Mouse (Mus musculus) forebrain, embryonic 15.5 days (tissue): ENCODE data around the gene Plppr3. TPM values are rescaled to one million over a fixed set of nuclear protein-coding genes. Genes with fewer than 3 reads are reported as not detected.

Source experiments
- ATAC-seq: fragments of 200-750 bp; cut with Nextera tagmentation; replicated peaks from 2 replicates; pipeline ENCODE4 v1.8.0; 2017; ENCODE audit warnings: mild to moderate bottlenecking, moderate TSS enrichment, moderate library complexity
- H3K27ac ChIP-seq: fragments of 300-500 bp; sonication (generic); replicated peaks from 2 replicates; pipeline ENCODE4 v1.5.1; 2015; ENCODE audit warnings: mild to moderate bottlenecking, inconsistent platforms
- H3K27me3 ChIP-seq: fragments of 300-500 bp; sonication (generic); 2 replicates; pipeline ENCODE4 v1.6.1; 2015; ENCODE audit warnings: inconsistent platforms
- H3K36me3 ChIP-seq: fragments of 300-500 bp; sonication (generic); 2 replicates; pipeline ENCODE4 v1.6.1; 2015; ENCODE audit warnings: mild to moderate bottlenecking, inconsistent platforms
- H3K4me1 ChIP-seq: fragments of 300-500 bp; sonication (generic); 2 replicates; pipeline ENCODE4 v1.6.1; 2015; ENCODE audit warnings: inconsistent platforms
- H3K4me2 ChIP-seq: fragments of 300-500 bp; sonication (generic); replicated peaks from 2 replicates; pipeline ENCODE4 v1.6.1; 2015; ENCODE audit warnings: mild to moderate bottlenecking, inconsistent platforms
- H3K4me3 ChIP-seq: fragments of 300-500 bp; sonication (generic); 2 replicates; pipeline ENCODE4 v1.5.1; 2015; ENCODE audit warnings: mild to moderate bottlenecking, inconsistent platforms
- H3K9ac ChIP-seq: fragments of 300-500 bp; sonication (generic); replicated peaks from 2 replicates; pipeline ENCODE4 v1.6.1; 2015; ENCODE audit warnings: mild to moderate bottlenecking, inconsistent platforms
- H3K9me3 ChIP-seq: fragments of 300-500 bp; sonication (generic); 2 replicates; pipeline ENCODE4 v1.6.1; 2016; ENCODE audit warnings: inconsistent platforms
- WGBS: fragments of 180-500 bp; shearing (Covaris S2); methylation state at CpG from one replicate; pipeline ENCODE4 v1.1.7; 2015; ENCODE audit warnings: mixed read lengths; 5-methylcytosine and 5-hydroxymethylcytosine counted together
- polyA plus RNA-seq: library from polyadenylated mRNA; unstranded; fragments of >200 nt; fragmentation: Nextera tagmentation; extraction: Ambion mirVana; gene quantifications from 2 replicates; pipeline ENCODE4 v1.2.1, GENCODE M21; 2015

Plppr3 gene
- polyA plus RNA-seq, 1 experiment from 2014 or later, result 410 TPM

- 51% methylated on average over 12 of the region's 12 CpGs for WGBS
- Histone ChIP-seq H3K36me3 (no peaks in the 10 kb centered on the region), H3K4me3 (no peak overlapping the region), H3K9ac (no peak overlapping the region), H3K4me2 (no peak overlapping the region), H3K4me1 (peaks cover 24% of the 10 kb centered on the region), H3K9me3 (no peaks in the 10 kb centered on the region), H3K27me3 (peaks cover 15% of the 10 kb centered on the region), H3K27ac (no peak overlapping the region)
- no peak for ATAC-seq
These were observed 3.3 kb upstream of the Plppr3 start for GRCm38 (mm10) chr10:79877757-79878156.

GRCm38 (mm10) chr10:79877174-79877573 lies 2.7 kb upstream of the Plppr3 start:
- Histone ChIP-seq H3K4me2 (no peak overlapping the region), H3K4me1 (peaks cover 27% of the 10 kb centered on the region), H3K27me3 (peaks cover 9% of the 10 kb centered on the region; the same call in 1 of the 2 replicates), H3K27ac (no peak overlapping the region), H3K9ac (no peak overlapping the region), H3K4me3 (no peak overlapping the region), H3K36me3 (no peaks in the 10 kb centered on the region), H3K9me3 (no peaks in the 10 kb centered on the region)
- 62% methylated on average over 1 of the region's 1 CpGs for WGBS
- ATAC-seq, result no peak

GRCm38 (mm10) chr10:79873715-79874289 lies 632 bp downstream of the Plppr3 start:
- H3K27me3 ChIP-seq, result no peaks in the 10 kb centered on the region
- peaks cover 54% of the 10 kb centered on the region for H3K4me1 ChIP-seq
- peak overlapping the region; percentile 97 for H3K27ac ChIP-seq
- H3K36me3 ChIP-seq, result peaks cover 24% of the 10 kb centered on the region; the same call in 1 of the 2 replicates
- H3K9me3 ChIP-seq, result no peaks in the 10 kb centered on the region
- peak; percentile 51 for ATAC-seq
- H3K9ac ChIP-seq, result peak overlapping the region; percentile 96
- H3K4me3 ChIP-seq, result peak overlapping the region; percentile 87
- H3K4me2 ChIP-seq, result peak overlapping the region; percentile 69
- 1% methylated on average over 26 of the region's 26 CpGs for WGBS

- peak overlapping the region; percentile 97 for H3K27ac ChIP-seq
- peaks cover 57% of the 10 kb centered on the region for H3K4me1 ChIP-seq
- 0% methylated on average over 6 of the region's 6 CpGs for WGBS
- peak overlapping the region; percentile 69 for H3K4me2 ChIP-seq
- H3K27me3 ChIP-seq, result no peaks in the 10 kb centered on the region
- peak; percentile 23 for ATAC-seq
- peak overlapping the region; percentile 87 for H3K4me3 ChIP-seq
- H3K36me3 ChIP-seq, result peaks cover 24% of the 10 kb centered on the region; the same call in 1 of the 2 replicates
- no peaks in the 10 kb centered on the region for H3K9me3 ChIP-seq
- peak overlapping the region; percentile 96 for H3K9ac ChIP-seq
These were observed 1.1 kb downstream of the Plppr3 start for GRCm38 (mm10) chr10:79873313-79873712.

- H3K27ac ChIP-seq, result peak overlapping the region; percentile 97
- H3K4me2 ChIP-seq, result peak overlapping the region; percentile 69
- peak overlapping the region; percentile 87 for H3K4me3 ChIP-seq
- no peak for ATAC-seq
- H3K27me3 ChIP-seq, result no peaks in the 10 kb centered on the region
- peaks cover 59% of the 10 kb centered on the region for H3K4me1 ChIP-seq
- H3K9ac ChIP-seq, result peak overlapping the region; percentile 96
- H3K9me3 ChIP-seq, result no peaks in the 10 kb centered on the region
- WGBS, result 46% methylated on average over 3 of the region's 3 CpGs
- H3K36me3 ChIP-seq, result peaks cover 24% of the 10 kb centered on the region; the same call in 1 of the 2 replicates
These were observed 1.6 kb downstream of the Plppr3 start for GRCm38 (mm10) chr10:79872862-79873261.

- Histone ChIP-seq H3K4me2 (peak overlapping the region; percentile 69), H3K9ac (no peak overlapping the region), H3K4me3 (peak overlapping the region; percentile 87), H3K27ac (peak overlapping the region; percentile 20; the same call in 1 of the 2 replicates), H3K27me3 (no peaks in the 10 kb centered on the region), H3K9me3 (no peaks in the 10 kb centered on the region), H3K36me3 (peaks cover 30% of the 10 kb centered on the region), H3K4me1 (peaks cover 63% of the 10 kb centered on the region)
- no peak for ATAC-seq
- 68% methylated on average over 8 of the region's 8 CpGs for WGBS
These were observed 2.6 kb downstream of the Plppr3 start for GRCm38 (mm10) chr10:79871845-79872244.

- no peak overlapping the region for H3K4me2 ChIP-seq
- ATAC-seq, result no peak
- H3K36me3 ChIP-seq, result peaks cover 72% of the 10 kb centered on the region
- H3K4me3 ChIP-seq, result no peak overlapping the region
- no peak overlapping the region for H3K9ac ChIP-seq
- H3K27me3 ChIP-seq, result no peaks in the 10 kb centered on the region
- peaks cover 47% of the 10 kb centered on the region for H3K4me1 ChIP-seq
- WGBS, result 78% methylated on average over 11 of the region's 11 CpGs
- no peaks in the 10 kb centered on the region for H3K9me3 ChIP-seq
- no peak overlapping the region for H3K27ac ChIP-seq
These were observed 7.8 kb downstream of the Plppr3 start for GRCm38 (mm10) chr10:79866601-79867000.

GRCm38 (mm10) chr10:79865801-79866295 lies 8.6 kb downstream of the Plppr3 start:
- H3K4me1 ChIP-seq, result peaks cover 40% of the 10 kb centered on the region
- 0 out of 2 replicates have a peak overlapping the region, but pooled peaks have one; percentile 46 for H3K27ac ChIP-seq
- H3K4me3 ChIP-seq, result no peak overlapping the region
- H3K9ac ChIP-seq, result no peak overlapping the region
- 0 out of 2 replicates have a peak, but pooled peaks have one; percentile 8 for ATAC-seq
- no peaks in the 10 kb centered on the region for H3K27me3 ChIP-seq
- H3K36me3 ChIP-seq, result peaks cover 72% of the 10 kb centered on the region
- H3K4me2 ChIP-seq, result no peak overlapping the region
- H3K9me3 ChIP-seq, result no peaks in the 10 kb centered on the region
- 82% methylated on average over 19 of the region's 19 CpGs for WGBS

- 68% methylated on average over 12 of the region's 12 CpGs for WGBS
- H3K36me3 ChIP-seq, result peaks cover 78% of the 10 kb centered on the region
- peaks cover 36% of the 10 kb centered on the region for H3K4me1 ChIP-seq
- H3K27ac ChIP-seq, result peak overlapping the region; percentile 46
- no peak overlapping the region for H3K4me2 ChIP-seq
- H3K4me3 ChIP-seq, result no peak overlapping the region
- no peak overlapping the region for H3K9ac ChIP-seq
- ATAC-seq, result peak; percentile 9; the same call in 1 of the 2 replicates
- H3K9me3 ChIP-seq, result no peaks in the 10 kb centered on the region
- no peaks in the 10 kb centered on the region for H3K27me3 ChIP-seq
These were observed 9.2 kb downstream of the Plppr3 start for GRCm38 (mm10) chr10:79865189-79865601.

- 0 out of 2 replicates have a peak, but pooled peaks have one; percentile 20 for ATAC-seq
- H3K4me3 ChIP-seq, result no peak overlapping the region
- H3K4me2 ChIP-seq, result no peak overlapping the region
- WGBS, result 53% methylated on average over 10 of the region's 10 CpGs
- no peak overlapping the region for H3K9ac ChIP-seq
- H3K27ac ChIP-seq, result peak overlapping the region; percentile 46
- H3K27me3 ChIP-seq, result no peaks in the 10 kb centered on the region
- peaks cover 34% of the 10 kb centered on the region for H3K4me1 ChIP-seq
- H3K9me3 ChIP-seq, result no peaks in the 10 kb centered on the region
- H3K36me3 ChIP-seq, result peaks cover 78% of the 10 kb centered on the region
These were observed 9.9 kb downstream of the Plppr3 start for GRCm38 (mm10) chr10:79864351-79865188.

GRCm38 (mm10) chr10:79862925-79863324 lies 11.5 kb downstream of the Plppr3 start:
- H3K4me3 ChIP-seq, result no peak overlapping the region
- no peak for ATAC-seq
- H3K27me3 ChIP-seq, result no peaks in the 10 kb centered on the region
- peak overlapping the region; percentile 7; the same call in 1 of the 2 replicates for H3K27ac ChIP-seq
- 71% methylated on average over 10 of the region's 10 CpGs for WGBS
- H3K9ac ChIP-seq, result no peak overlapping the region
- peaks cover 81% of the 10 kb centered on the region for H3K36me3 ChIP-seq
- no peaks in the 10 kb centered on the region for H3K9me3 ChIP-seq
- H3K4me2 ChIP-seq, result no peak overlapping the region
- peaks cover 37% of the 10 kb centered on the region for H3K4me1 ChIP-seq
